Mouse (Mus musculus): ENCODE data around the gene Pla2g5. TPM values are rescaled to one million over a fixed set of nuclear protein-coding genes. Genes with fewer than 3 reads are reported as not detected.
"Not testable (repeated sequence)": the region's sequence is repeated elsewhere in the genome, so short reads cannot be mapped to it uniquely, and the experiment has no call there.

Gene Pla2g5
- polyA plus RNA-seq, 1 experiment = 1.5 TPM

- Histone ChIP-seq H3K27ac (replicated peaks; ENCODE audit: low read depth, low read length) (no peak overlapping the region), H3K4me3 (ENCODE audit: insufficient read depth, low read depth, low read length) (no peak overlapping the region), H3K4me1 (ENCODE audit: control insufficient read depth, insufficient read depth, insufficient read length, low read length) (no peaks in the 10 kb centered on the region)
Measured at GRCm38 (mm10) chr4:138827147-138827546, 36.1 kb downstream of the Pla2g5 start.

- Histone ChIP-seq H3K4me3 (ENCODE audit: insufficient read depth, low read depth, low read length) (no peak overlapping the region), H3K27ac (replicated peaks; ENCODE audit: low read depth, low read length) (no peak overlapping the region), H3K4me1 (ENCODE audit: control insufficient read depth, insufficient read depth, insufficient read length, low read length) (no peaks in the 10 kb centered on the region)
Measured at GRCm38 (mm10) chr4:138825751-138826567, 37.3 kb downstream of the Pla2g5 start.

GRCm38 (mm10) chr4:138824660-138825059 lies 38.6 kb downstream of the Pla2g5 start:
- H3K4me1 ChIP-seq (ENCODE audit: control insufficient read depth, insufficient read depth, insufficient read length, low read length) = no peaks in the 10 kb centered on the region
- no peak overlapping the region for H3K27ac ChIP-seq (replicated peaks; ENCODE audit: low read depth, low read length)
- H3K4me3 ChIP-seq (ENCODE audit: insufficient read depth, low read depth, low read length) = no peak overlapping the region

GRCm38 (mm10) chr4:138824161-138824560 lies 39.1 kb downstream of the Pla2g5 start:
- not testable (repeated sequence) for H3K4me1 ChIP-seq (ENCODE audit: control insufficient read depth, insufficient read depth, insufficient read length, low read length); H3K4me3 ChIP-seq (ENCODE audit: insufficient read depth, low read depth, low read length); H3K27ac ChIP-seq (replicated peaks; ENCODE audit: low read depth, low read length)

GRCm38 (mm10) chr4:138821036-138821435 lies 42.2 kb downstream of the Pla2g5 start:
- Histone ChIP-seq H3K4me1 (ENCODE audit: control insufficient read depth, insufficient read depth, insufficient read length, low read length) (no peaks in the 10 kb centered on the region), H3K27ac (replicated peaks; ENCODE audit: low read depth, low read length) (no peak overlapping the region), H3K4me3 (ENCODE audit: insufficient read depth, low read depth, low read length) (no peak overlapping the region)

GRCm38 (mm10) chr4:138819101-138819500 lies 44.2 kb downstream of the Pla2g5 start:
- H3K27ac ChIP-seq (replicated peaks; ENCODE audit: low read depth, low read length) = no peak overlapping the region
- no peaks in the 10 kb centered on the region for H3K4me1 ChIP-seq (ENCODE audit: control insufficient read depth, insufficient read depth, insufficient read length, low read length)
- no peak overlapping the region for H3K4me3 ChIP-seq (ENCODE audit: insufficient read depth, low read depth, low read length)

GRCm38 (mm10) chr4:138817736-138818135 lies 45.5 kb downstream of the Pla2g5 start:
- Histone ChIP-seq H3K4me1 (ENCODE audit: control insufficient read depth, insufficient read depth, insufficient read length, low read length) (no peaks in the 10 kb centered on the region), H3K4me3 (ENCODE audit: insufficient read depth, low read depth, low read length) (no peak overlapping the region), H3K27ac (replicated peaks; ENCODE audit: low read depth, low read length) (no peak overlapping the region)

- Histone ChIP-seq H3K4me3 (ENCODE audit: insufficient read depth, low read depth, low read length) (no peak overlapping the region), H3K4me1 (ENCODE audit: control insufficient read depth, insufficient read depth, insufficient read length, low read length) (no peaks in the 10 kb centered on the region), H3K27ac (replicated peaks; ENCODE audit: low read depth, low read length) (no peak overlapping the region)
Measured at GRCm38 (mm10) chr4:138816166-138816565, 47.1 kb downstream of the Pla2g5 start.

- Histone ChIP-seq H3K4me3 (ENCODE audit: insufficient read depth, low read depth, low read length) (no peak overlapping the region), H3K4me1 (ENCODE audit: control insufficient read depth, insufficient read depth, insufficient read length, low read length) (no peaks in the 10 kb centered on the region), H3K27ac (replicated peaks; ENCODE audit: low read depth, low read length) (no peak overlapping the region)
Measured at GRCm38 (mm10) chr4:138806920-138807541, 56.3 kb downstream of the Pla2g5 start.

GRCm38 (mm10) chr4:138806160-138806559 lies 57.1 kb downstream of the Pla2g5 start:
- H3K27ac ChIP-seq (replicated peaks; ENCODE audit: low read depth, low read length) = no peak overlapping the region
- no peaks in the 10 kb centered on the region for H3K4me1 ChIP-seq (ENCODE audit: control insufficient read depth, insufficient read depth, insufficient read length, low read length)
- no peak overlapping the region for H3K4me3 ChIP-seq (ENCODE audit: insufficient read depth, low read depth, low read length)

GRCm38 (mm10) chr4:138805248-138805647 lies 58.0 kb downstream of the Pla2g5 start:
- H3K4me3 ChIP-seq (ENCODE audit: insufficient read depth, low read depth, low read length) = no peak overlapping the region
- no peaks in the 10 kb centered on the region for H3K4me1 ChIP-seq (ENCODE audit: control insufficient read depth, insufficient read depth, insufficient read length, low read length)
- H3K27ac ChIP-seq (replicated peaks; ENCODE audit: low read depth, low read length) = no peak overlapping the region

GRCm38 (mm10) chr4:138802917-138803316 lies 60.4 kb downstream of the Pla2g5 start:
- no peak overlapping the region for H3K4me3 ChIP-seq (ENCODE audit: insufficient read depth, low read depth, low read length)
- no peak overlapping the region for H3K27ac ChIP-seq (replicated peaks; ENCODE audit: low read depth, low read length)
- no peaks in the 10 kb centered on the region for H3K4me1 ChIP-seq (ENCODE audit: control insufficient read depth, insufficient read depth, insufficient read length, low read length)

GRCm38 (mm10) chr4:138801631-138802030 lies 61.7 kb downstream of the Pla2g5 start:
- Histone ChIP-seq H3K27ac (replicated peaks; ENCODE audit: low read depth, low read length) (no peak overlapping the region), H3K4me1 (ENCODE audit: control insufficient read depth, insufficient read depth, insufficient read length, low read length) (no peaks in the 10 kb centered on the region), H3K4me3 (ENCODE audit: insufficient read depth, low read depth, low read length) (no peak overlapping the region)

GRCm38 (mm10) chr4:138800134-138800744 lies 63.0 kb downstream of the Pla2g5 start:
- Histone ChIP-seq H3K4me1 (ENCODE audit: control insufficient read depth, insufficient read depth, insufficient read length, low read length) (no peaks in the 10 kb centered on the region), H3K4me3 (ENCODE audit: insufficient read depth, low read depth, low read length) (no peak overlapping the region), H3K27ac (replicated peaks; ENCODE audit: low read depth, low read length) (no peak overlapping the region)

GRCm38 (mm10) chr4:138797217-138797570 lies 66.1 kb downstream of the Pla2g5 start:
- H3K4me3 ChIP-seq (ENCODE audit: insufficient read depth, low read depth, low read length) = no peak overlapping the region
- H3K27ac ChIP-seq (replicated peaks; ENCODE audit: low read depth, low read length) = no peak overlapping the region
- no peaks in the 10 kb centered on the region for H3K4me1 ChIP-seq (ENCODE audit: control insufficient read depth, insufficient read depth, insufficient read length, low read length)
